21 mouse cellular contexts compared by ENCODE assay signal in genomic region chr1:36054967-36055357, GRCm38 (mm10). TPM values are rescaled to one million over a fixed set of nuclear protein-coding genes. Genes with fewer than 3 reads are reported as not detected.
DNase-seq lines count a peak whose midpoint lies in the region; ATAC-seq lines count a peak whose summit lies in the region.
"Had no signal": no experiment of that assay in that cellular context is flagged by ENCODE, and none has a peak within 500 bp of the region (broad histone marks: within the 10 kb centered on the region; RNA-seq: fewer than 3 reads in every experiment).

No protein-coding gene starts in this region.

- no peaks in the 10 kb centered on the region for H3K9me3 ChIP-seq in forebrain, embryonic 11.5 days (ENCODE audit: control insufficient read depth, low read length)
- no peaks in the 10 kb centered on the region for H3K9me3 ChIP-seq in forebrain, embryonic 13.5 days (replicated peaks)
- H3K9me3 ChIP-seq in liver, embryonic 12.5 days (replicated peaks) = no peaks in the 10 kb centered on the region
- H3K9me3 ChIP-seq: embryonic facial prominence, embryonic 12.5 days; heart, embryonic 12.5 days had no signal

- intact Hi-C loops in heart, postnatal 14 days (cut with DNase I) = no loop called here

- no peaks in the 10 kb centered on the region for H3K36me3 ChIP-seq in forebrain, embryonic 11.5 days (ENCODE audit: control insufficient read depth, insufficient read depth, low read length)
- no peaks in the 10 kb centered on the region for H3K36me3 ChIP-seq in forebrain, embryonic 13.5 days (ENCODE audit: poor library complexity, severe bottlenecking)
- no peaks in the 10 kb centered on the region for H3K36me3 ChIP-seq in liver, embryonic 12.5 days
- H3K36me3 ChIP-seq: embryonic facial prominence, embryonic 12.5 days; heart, embryonic 12.5 days had no signal

- 96% methylated on average over 7 of the region's 7 CpGs for WGBS in forebrain, embryonic 11.5 days
- whole genome bisulfite sequencing in forebrain, embryonic 13.5 days = 92% methylated on average over 7 of the region's 7 CpGs
- WGBS in liver, embryonic 12.5 days (ENCODE audit: insufficient replicate concordance) = 70% methylated on average over 7 of the region's 7 CpGs

- DNase-seq in forebrain, embryonic 11.5 days (ENCODE audit: low spot score) = peak; percentile 24
- DNase-seq in spleen, postnatal 10 days (ENCODE audit: low spot score in 2 of 2) = peak; percentile 15 to 26
- DNase-seq in spleen, adult 12 weeks (ENCODE audit: low spot score) = no peak
- DNase-seq in adrenal gland, adult (ENCODE audit: inconsistent age in 2 of 2, low spot score in 1 of 2) = no peak
- no peak for DNase-seq in layer of hippocampus, adult 9-10 months (ENCODE audit: low spot score)
- DNase-seq in heart, postnatal 14 days = no peak
- DNase-seq: adrenal gland, postnatal 10 days; cerebellum, adult 9-10 months; forebrain, postnatal 0 days; heart, postnatal 4 days; kidney, adult 11 months; layer of hippocampus, postnatal 36 days; lung, postnatal 14 days; midbrain, embryonic 14.5 days; thymus, postnatal 25 days had no signal

- no peak overlapping the region for H3K9ac ChIP-seq in forebrain, embryonic 11.5 days (ENCODE audit: low read length)
- H3K9ac ChIP-seq in forebrain, embryonic 13.5 days = no peak overlapping the region
- no peak overlapping the region; the same call in 1 of the 2 replicates for H3K9ac ChIP-seq in liver, embryonic 12.5 days
- H3K9ac ChIP-seq: embryonic facial prominence, embryonic 12.5 days; forebrain, postnatal 0 days; heart, embryonic 12.5 days had no signal

- H3K27me3 ChIP-seq in forebrain, embryonic 11.5 days (ENCODE audit: control insufficient read depth, insufficient read depth, low read length) = no peaks in the 10 kb centered on the region; the same call in 1 of the 2 replicates
- H3K27me3 ChIP-seq in forebrain, embryonic 13.5 days = 0 out of 2 replicates have a peak, but pooled peaks cover 4% of the 10 kb centered on the region
- H3K27me3 ChIP-seq in liver, embryonic 12.5 days (replicated peaks) = no peaks in the 10 kb centered on the region
- H3K27me3 ChIP-seq: embryonic facial prominence, embryonic 12.5 days; heart, embryonic 12.5 days had no signal

- no peak overlapping the region for H3K4me3 ChIP-seq in forebrain, embryonic 11.5 days (ENCODE audit: low read depth, low read length)
- H3K4me3 ChIP-seq in forebrain, embryonic 13.5 days = no peak overlapping the region
- H3K4me3 ChIP-seq in liver, embryonic 12.5 days = no peak overlapping the region
- H3K4me3 ChIP-seq: embryonic facial prominence, embryonic 12.5 days; heart, embryonic 12.5 days had no signal

- no peak overlapping the region for H3K27ac ChIP-seq in forebrain, embryonic 11.5 days (ENCODE audit: low read depth, low read length)
- H3K27ac ChIP-seq in forebrain, embryonic 13.5 days = no peak overlapping the region
- peak overlapping the region; percentile 60; the same call in 1 of the 2 replicates for H3K27ac ChIP-seq in liver, embryonic 12.5 days
- H3K27ac ChIP-seq: embryonic facial prominence, embryonic 12.5 days; kidney, postnatal 0 days had no signal

- no peak for ATAC-seq in forebrain, embryonic 11.5 days (replicated peaks; ENCODE audit: low FRiP score)
- no peak for ATAC-seq in forebrain, embryonic 13.5 days
- ATAC-seq in liver, embryonic 12.5 days = no peak
- ATAC-seq: forebrain, postnatal 0 days; hindbrain, embryonic 16.5 days had no signal

- no peak overlapping the region for H3K4me2 ChIP-seq in forebrain, embryonic 11.5 days (ENCODE audit: low read depth, low read length, severe bottlenecking)
- H3K4me2 ChIP-seq in forebrain, embryonic 13.5 days = no peak overlapping the region
- peak overlapping the region; percentile 32 for H3K4me2 ChIP-seq in liver, embryonic 12.5 days
- H3K4me2 ChIP-seq: embryonic facial prominence, embryonic 12.5 days; heart, embryonic 12.5 days had no signal

- H3K4me1 ChIP-seq in forebrain, embryonic 11.5 days (replicated peaks; ENCODE audit: control insufficient read depth, insufficient read depth, low read length) = peaks cover 3% of the 10 kb centered on the region
- H3K4me1 ChIP-seq in forebrain, embryonic 13.5 days = peaks cover 7% of the 10 kb centered on the region
- peaks cover 20% of the 10 kb centered on the region for H3K4me1 ChIP-seq in liver, embryonic 12.5 days
- H3K4me1 ChIP-seq: embryonic facial prominence, embryonic 12.5 days had no signal

RNA-seq across cellular contexts. Expression of gene Hs6st1, which starts 13.2 kb away (rescaled TPM):
- polyA plus RNA-seq in forebrain, embryonic 11.5 days (2014; fragmentation: Nextera tagmentation; extraction: Ambion mirVana) = 14.9 and 17.3 TPM in 2 replicates
- 5.2 and 5.4 TPM in 2 replicates for polyA plus RNA-seq in forebrain, embryonic 13.5 days (2015; fragmentation: Nextera tagmentation; extraction: Ambion mirVana)
- 21.9 and 23.6 TPM in 2 replicates for polyA plus RNA-seq in liver, embryonic 12.5 days (2016; fragmentation: Nextera tagmentation; extraction: Ambion mirVana)
- total RNA-seq in heart, postnatal 14 days (2021) = 10 to 100 TPM; 24.8 to 26.4 TPM

Comparison
In these comparisons a context has a peak if more than half of its experiments do, and no peak if none do; other contexts are left out.
1. DNase-seq: peak in forebrain, embryonic 11.5 days (single experiment) and spleen, postnatal 10 days (2 of 2); none in spleen, adult 12 weeks (single experiment), adrenal gland, adult (0 of 2), layer of hippocampus, adult 9-10 months (single experiment) and heart, postnatal 14 days (0 of 2).